Mouse (Mus musculus): Measurements from ENCODE around the gene Cxcr2.

- peak; percentile 39 for TF ChIP-seq CTCF (IDR thresholded peaks at IDR 0.05; ENCODE audit: low read depth)
- no peak for TF ChIP-seq EP300 (IDR thresholded peaks at IDR 0.05; ENCODE audit: low read depth)
Observed at GRCm38 (mm10) chr1:74132011-74132410, 21.8 kb upstream of the Cxcr2 start.
